Mouse (Mus musculus): ENCODE data around the gene Ehbp1l1.
A peak's percentile ranks its signal among the peaks of the same experiment; 100 is the strongest.
"Not testable (repeated sequence)": the region's sequence is repeated elsewhere in the genome, so short reads cannot be mapped to it uniquely, and the experiment has no call there.

Gene Ehbp1l1

DNA sequence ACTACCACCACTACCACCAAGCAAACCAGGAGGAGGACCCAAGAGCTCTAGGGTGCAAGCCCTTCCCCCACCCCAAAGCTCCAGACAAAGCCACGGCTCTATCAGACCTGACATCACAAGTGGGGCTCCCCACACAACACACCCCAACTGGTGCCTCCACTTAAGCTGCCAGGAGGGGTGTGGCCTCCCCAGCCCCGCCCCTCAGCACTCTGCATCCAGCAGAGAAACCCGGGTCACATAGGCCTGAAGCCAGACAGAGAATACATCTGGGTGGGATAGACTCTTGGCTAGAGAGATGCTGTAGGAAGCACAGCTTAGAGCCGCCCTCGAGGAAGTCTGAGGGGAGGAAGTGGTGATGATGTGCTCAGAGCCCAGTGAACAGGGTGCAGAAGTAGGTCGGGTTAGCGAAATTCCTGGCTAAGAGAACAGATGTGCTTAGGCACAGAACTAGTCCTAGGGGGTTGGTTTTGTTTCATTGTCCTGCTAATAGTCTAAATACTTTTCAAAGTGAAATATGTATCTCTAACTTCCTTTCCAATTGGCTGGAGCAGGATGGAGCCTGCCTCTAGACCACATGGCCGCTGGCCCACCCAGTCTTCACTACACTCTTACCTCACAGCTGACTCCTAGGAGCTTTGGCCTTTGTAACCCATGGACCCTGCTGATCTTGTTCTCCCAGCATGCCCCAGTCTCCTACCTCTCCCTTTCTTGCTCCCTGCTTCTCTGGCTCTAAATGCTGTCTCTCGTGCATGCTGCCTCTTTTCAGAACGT, 21.1 kb downstream of the Ehbp1l1 start:
- no peak for DNase-seq

DNA sequence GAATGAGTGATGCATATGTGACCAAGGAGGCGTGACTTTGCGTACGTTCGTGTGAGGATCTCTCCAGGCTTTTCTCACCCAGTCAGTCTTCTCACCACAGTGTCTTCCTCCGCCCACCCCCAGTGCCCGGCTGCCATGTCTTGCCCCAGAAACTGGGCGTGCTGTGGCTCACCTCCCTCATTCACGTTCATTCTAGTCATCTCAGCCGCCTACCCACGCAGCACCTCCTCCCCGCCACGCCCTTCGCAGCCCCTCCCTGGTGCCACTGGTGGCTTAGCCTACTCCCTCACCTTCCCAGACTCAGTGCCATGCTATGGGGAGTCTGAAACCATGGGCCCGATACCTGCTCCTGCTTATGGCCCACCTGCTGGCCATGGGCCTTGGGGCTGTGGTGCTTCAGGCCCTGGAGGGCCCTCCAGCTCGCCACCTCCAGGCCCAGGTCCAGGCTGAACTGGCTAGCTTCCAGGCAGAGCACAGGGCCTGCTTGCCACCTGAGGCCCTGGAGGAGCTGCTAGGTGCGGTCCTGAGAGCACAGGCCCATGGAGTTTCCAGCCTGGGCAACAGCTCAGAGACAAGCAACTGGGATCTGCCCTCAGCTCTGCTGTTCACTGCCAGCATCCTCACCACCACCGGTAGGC, 21.8 kb downstream of the Ehbp1l1 start, which contains the start of gene Kcnk7:
Gene Kcnk7 (plus strand): TSS at position 205 of the 638 bp plus-strand sequence.
- no peak for DNase-seq

GRCm38 (mm10) chr19:5695849-5696462, 30.2 kb downstream of the Ehbp1l1 start:
- DNase-seq, result no peak

DNA sequence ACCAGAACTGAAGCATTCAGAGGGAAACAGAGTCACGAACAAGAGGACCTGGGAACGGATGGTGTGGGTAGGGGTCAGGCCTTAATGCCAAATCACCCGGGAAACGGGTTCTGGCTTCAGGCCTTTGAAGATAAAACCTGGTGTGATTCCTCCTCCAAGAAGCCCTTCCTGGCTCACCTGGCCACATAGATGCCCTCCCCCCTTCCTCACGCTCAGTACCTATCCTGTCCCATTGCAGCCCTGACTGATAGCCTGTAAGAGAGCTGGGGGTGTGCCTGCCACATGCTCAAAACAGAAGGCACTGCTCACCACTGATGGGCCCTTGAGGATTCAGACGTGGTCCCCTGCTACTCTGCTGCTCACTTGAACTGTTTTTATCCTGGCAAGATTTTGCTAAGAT, 32.3 kb downstream of the Ehbp1l1 start:
- DNase-seq, result no peak

- peak; percentile 37 for DNase-seq
Observed at GRCm38 (mm10) chr19:5692913-5693396, 33.2 kb downstream of the Ehbp1l1 start.

- DNase-seq, result peak; percentile 62
Observed at GRCm38 (mm10) chr19:5692086-5692912, 33.8 kb downstream of the Ehbp1l1 start.

- DNase-seq, result no peak
Observed at GRCm38 (mm10) chr19:5691601-5692000, 34.5 kb downstream of the Ehbp1l1 start.

GRCm38 (mm10) chr19:5690343-5690735, 35.8 kb downstream of the Ehbp1l1 start:
- DNase-seq, result no peak

GRCm38 (mm10) chr19:5689565-5690342, 36.4 kb downstream of the Ehbp1l1 start:
- DNase-seq, result peak; percentile 92

GRCm38 (mm10) chr19:5689088-5689428, 37.1 kb downstream of the Ehbp1l1 start:
- DNase-seq, result no peak

GRCm38 (mm10) chr19:5688200-5689087, 37.7 kb downstream of the Ehbp1l1 start, which contains the start of the genes Map3k11 and Pcnx3:
Gene Map3k11 (plus strand): TSS chr19:5688742.
Gene Pcnx3 (minus strand): TSS chr19:5688908.
- DNase-seq, result peak; percentile 97

DNA sequence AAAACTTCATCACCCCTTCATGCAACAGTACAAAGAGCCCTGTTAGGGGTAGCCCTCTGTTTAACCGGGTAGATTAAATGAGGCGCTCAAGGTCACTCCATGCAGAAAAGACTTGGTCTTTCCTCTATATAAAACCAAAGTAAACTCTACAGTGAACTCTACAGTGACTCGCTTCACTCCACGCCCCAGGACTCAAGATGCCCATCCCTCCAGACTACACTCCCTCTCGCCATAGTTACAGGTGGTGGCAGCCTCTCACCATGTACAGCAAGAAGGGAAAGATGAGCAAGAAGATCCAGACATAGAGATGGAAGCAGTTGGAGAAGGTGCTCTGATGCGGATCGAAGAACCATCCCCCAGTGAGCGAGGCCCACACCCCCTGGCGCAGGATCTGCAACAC, 38.4 kb downstream of the Ehbp1l1 start:
- DNase-seq, result no peak

GRCm38 (mm10) chr19:5686954-5687353, 39.2 kb downstream of the Ehbp1l1 start:
- DNase-seq, result not testable (repeated sequence)

DNA sequence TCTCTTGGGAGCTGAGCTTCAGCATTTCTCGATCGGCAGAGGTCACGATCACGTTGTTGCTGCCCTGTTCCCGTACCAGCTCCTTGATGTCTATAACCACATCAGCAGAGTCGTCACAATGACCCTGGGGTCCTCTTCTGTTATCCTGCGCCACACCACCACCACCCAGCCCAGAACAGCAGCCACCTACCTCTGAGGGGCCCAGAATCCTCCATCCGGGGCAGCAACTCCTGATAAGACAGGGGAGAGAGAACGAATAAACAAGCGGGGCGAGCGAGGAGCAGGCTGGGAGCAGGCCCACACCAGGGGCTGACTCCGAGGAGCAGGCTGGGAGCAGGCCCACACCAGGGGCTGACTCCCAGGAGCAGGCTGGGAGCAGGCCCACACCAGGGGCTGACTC, 39.7 kb downstream of the Ehbp1l1 start:
- no peak for DNase-seq

DNA sequence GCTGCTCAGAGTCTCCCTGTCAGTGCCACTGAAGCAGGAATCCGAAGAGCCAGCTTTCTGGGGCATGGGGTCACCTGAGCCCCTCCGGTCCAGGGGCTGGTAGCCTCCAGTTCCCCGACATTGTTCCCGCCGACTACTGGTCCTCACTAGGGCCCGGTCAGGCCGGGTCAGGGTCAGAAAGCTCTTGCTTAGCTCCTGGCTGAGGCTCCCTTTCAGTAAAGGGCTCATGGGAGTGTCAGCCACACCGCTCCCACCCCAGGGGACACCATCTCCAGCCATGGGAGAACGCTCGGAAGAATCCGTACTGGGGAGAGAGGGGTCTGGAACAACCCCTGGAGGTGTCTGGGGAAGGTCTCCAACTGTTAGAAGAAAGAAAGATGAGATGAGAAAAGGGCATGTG, 40.3 kb downstream of the Ehbp1l1 start:
- no peak for DNase-seq

- no peak for DNase-seq
Observed at GRCm38 (mm10) chr19:5685431-5685830, 40.7 kb downstream of the Ehbp1l1 start.

GRCm38 (mm10) chr19:5684985-5685384, 41.1 kb downstream of the Ehbp1l1 start:
- no peak for DNase-seq

DNA sequence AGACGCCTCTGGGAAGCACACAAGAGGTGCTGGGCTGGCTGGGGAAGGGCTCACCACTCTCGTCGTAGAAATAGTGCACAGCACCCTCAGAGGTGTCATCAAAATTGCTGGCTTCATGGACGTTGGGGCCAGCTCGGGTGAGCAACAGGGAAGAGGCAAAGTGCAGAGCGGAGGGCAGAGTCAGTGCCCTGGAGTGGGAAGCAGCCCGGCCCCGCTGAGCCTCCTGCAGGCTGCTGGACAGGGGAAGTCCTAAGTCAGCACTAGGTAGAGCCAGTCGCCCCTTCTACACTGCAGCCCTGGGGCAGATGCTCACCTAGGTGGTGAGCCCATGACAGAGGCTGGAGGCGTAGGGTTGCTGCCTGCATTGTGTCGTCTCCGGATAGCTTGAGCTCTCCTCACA, 41.9 kb downstream of the Ehbp1l1 start:
- no peak for DNase-seq

GRCm38 (mm10) chr19:5680432-5680831, 45.7 kb downstream of the Ehbp1l1 start:
- DNase-seq, result peak; percentile 25

- no peak for DNase-seq
Observed at GRCm38 (mm10) chr19:5668372-5668771, 57.7 kb downstream of the Ehbp1l1 start.

GRCm38 (mm10) chr19:5666386-5666785, 59.7 kb downstream of the Ehbp1l1 start:
- DNase-seq, result no peak
